Mouse (Mus musculus) CH12.LX (cell line): ENCODE data around the gene Zbtb5. TPM values are rescaled to one million over a fixed set of nuclear protein-coding genes. Genes with fewer than 3 reads are reported as not detected.
"Not testable (repeated sequence)": the region's sequence is repeated elsewhere in the genome, so short reads cannot be mapped to it uniquely, and the experiment has no call there.

ENCODE experiments used
- DNase-seq: peaks from one replicate; pipeline ENCODE4 v3.0.0-alpha.2; 2013; ENCODE audit errors: extremely low read depth
- H3K27ac ChIP-seq: 2 replicates; pipeline ENCODE4 v1.5.1; 2012; ENCODE audit warnings: low read depth, mild to moderate bottlenecking, control low read depth, moderate library complexity; ENCODE audit not compliant: insufficient read depth
- H3K27me3 ChIP-seq: replicated peaks from 2 replicates; pipeline ENCODE3; 2012; ENCODE audit warnings: inconsistent platforms
- H3K36me3 ChIP-seq, 2 experiments: replicated peaks in 1 of 2; 2 replicates each; pipeline versions ENCODE3 to v1.6.1; 2012; ENCODE audit warnings: inconsistent platforms in 1 of 2, low read length in 1 of 2, mild to moderate bottlenecking in 1 of 2, mixed read lengths in 1 of 2, moderate library complexity in 1 of 2; ENCODE audit not compliant: control insufficient read depth in 1 of 2, insufficient read depth in 1 of 2
- H3K4me1 ChIP-seq, 2 experiments: 2 replicates each; pipeline ENCODE4 v1.6.1; 2012; ENCODE audit warnings: inconsistent platforms in 1 of 2, moderate library complexity in 1 of 2; ENCODE audit not compliant: insufficient read depth in 2 of 2, control insufficient read depth in 1 of 2
- H3K4me2 ChIP-seq: 2 replicates; pipeline ENCODE4 v1.6.1; 2012; ENCODE audit warnings: low read depth, mild to moderate bottlenecking, control low read depth; ENCODE audit not compliant: poor library complexity, insufficient read depth, severe bottlenecking
- H3K4me3 ChIP-seq, 3 experiments: fragments of 150-350 bp in 1 of 3; sonication (generic) in 1 of 3; replicated peaks in 1 of 3; 2 replicates each; pipeline versions ENCODE3 to v1.5.1; 2011 to 2012; ENCODE audit warnings: low read depth in 2 of 3, low read length in 2 of 3, mild to moderate bottlenecking in 2 of 3, moderate library complexity in 2 of 3, control low read depth in 1 of 3, improper control_type of control experiment in 1 of 3, inconsistent platforms in 1 of 3, mixed read lengths in 1 of 3; ENCODE audit not compliant: poor library complexity in 1 of 3
- H3K79me2 ChIP-seq: replicated peaks from 2 replicates; pipeline ENCODE4 v1.6.1; 2012; ENCODE audit warnings: mild to moderate bottlenecking, moderate library complexity; ENCODE audit not compliant: control insufficient read depth, poor library complexity, insufficient read depth, severe bottlenecking; ENCODE audit errors: extremely low read depth
- H3K9ac ChIP-seq: 2 replicates; pipeline ENCODE4 v1.6.1; 2012; ENCODE audit warnings: low read depth, mild to moderate bottlenecking, control low read depth, moderate library complexity; ENCODE audit not compliant: insufficient read depth
- H3K9me3 ChIP-seq: replicated peaks from 2 replicates; pipeline ENCODE3; 2012; ENCODE audit warnings: low read length, inconsistent platforms, mixed read lengths
- CHD1 ChIP-seq: IDR thresholded peaks from 2 replicates; pipeline ENCODE4 v1.6.1; 2012; ENCODE audit warnings: low read depth, low read length, improper control_type of control experiment, inconsistent platforms
- CHD2 ChIP-seq: IDR thresholded peaks from 2 replicates; pipeline ENCODE4 v1.6.1; 2011; ENCODE audit warnings: low read length, improper control_type of control experiment
- EP300 ChIP-seq: IDR thresholded peaks from 2 replicates; pipeline ENCODE4 v1.6.1; 2011; ENCODE audit warnings: low read length, improper control_type of control experiment
- HCFC1 ChIP-seq: IDR thresholded peaks from 2 replicates; pipeline ENCODE4 v1.6.1; 2012; ENCODE audit warnings: low read depth, mild to moderate bottlenecking, inconsistent platforms, low read length, improper control_type of control experiment
- JUN ChIP-seq: IDR thresholded peaks from 2 replicates; pipeline ENCODE4 v1.6.1; 2011; ENCODE audit warnings: low read depth, mild to moderate bottlenecking, low read length, improper control_type of control experiment, moderate library complexity; ENCODE audit not compliant: insufficient read depth
- MAFK ChIP-seq: IDR thresholded peaks from 2 replicates; pipeline ENCODE4 v1.6.1; 2011; ENCODE audit warnings: low read length, improper control_type of control experiment; ENCODE audit not compliant: insufficient replicate concordance
- MAX ChIP-seq: IDR thresholded peaks from 2 replicates; pipeline ENCODE4 v1.6.1; 2011; ENCODE audit warnings: low read length, improper control_type of control experiment
- MAZ ChIP-seq: IDR thresholded peaks from 2 replicates; pipeline ENCODE4 v1.6.1; 2012; ENCODE audit warnings: low read depth, mild to moderate bottlenecking, inconsistent platforms, low read length, improper control_type of control experiment, moderate library complexity
- NRF1 ChIP-seq: IDR thresholded peaks from 2 replicates; pipeline ENCODE4 v1.6.1; 2014; ENCODE audit warnings: low read depth, mild to moderate bottlenecking, inconsistent platforms, low read length, improper control_type of control experiment, moderate library complexity
- POLR2A ChIP-seq: IDR thresholded peaks from 2 replicates; pipeline ENCODE4 v1.6.1; 2011; ENCODE audit warnings: low read depth, mild to moderate bottlenecking, improper control_type of control experiment, low read length
- RAD21 ChIP-seq: IDR thresholded peaks from 2 replicates; pipeline ENCODE4 v1.6.1; 2011; ENCODE audit warnings: low read depth, mild to moderate bottlenecking, low read length, improper control_type of control experiment, moderate library complexity
- SIN3A ChIP-seq: IDR thresholded peaks from 2 replicates; pipeline ENCODE4 v1.6.1; 2012; ENCODE audit warnings: low read length, improper control_type of control experiment, inconsistent platforms
- SMC3 ChIP-seq: IDR thresholded peaks from 2 replicates; pipeline ENCODE4 v1.6.1; 2011; ENCODE audit warnings: low read depth, low read length, improper control_type of control experiment
- TBP ChIP-seq: conservative IDR thresholded peaks from 2 replicates; pipeline ENCODE4 v1.6.1; 2011; ENCODE audit warnings: low read depth, low read length, improper control_type of control experiment
- TCF12 ChIP-seq: IDR thresholded peaks from 2 replicates; pipeline ENCODE4 v1.6.1; 2014; ENCODE audit warnings: low read depth, mild to moderate bottlenecking, inconsistent platforms, low read length, improper control_type of control experiment
- USF2 ChIP-seq: conservative IDR thresholded peaks from 2 replicates; pipeline ENCODE4 v1.6.1; 2011; ENCODE audit warnings: low read depth, low read length, improper control_type of control experiment
- ZC3H11A ChIP-seq: IDR thresholded peaks from 2 replicates; pipeline ENCODE4 v1.6.1; 2012; ENCODE audit warnings: low read depth, mild to moderate bottlenecking, inconsistent platforms, low read length, improper control_type of control experiment
- dilution Hi-C: fragments of 300-500 bp; cut with MboI; formaldehyde crosslinking; loops from 2 replicates; pipeline ENCODE4 v1.14.3; 2020; ENCODE audit warnings: low sequenced_read_pairs; ENCODE audit not compliant: extremely low pct_unique_long_range_greater_than_20kb, extremely low pct_ligation_motif_present
- in situ Hi-C: fragments of 300-500 bp; cut with MboI; formaldehyde crosslinking; loops from 3 replicates; pipeline ENCODE4 v1.14.3; 2019; ENCODE audit warnings: low sequenced_read_pairs, low pct_ligation_motif_present, low pct_unique_long_range_greater_than_20kb, mixed read lengths
- polyA plus RNA-seq: library from polyadenylated mRNA; unstranded; fragments of >175 nt; gene quantifications from 2 replicates; pipeline ENCODE4 v1.2.1, GENCODE M21; 2012; ENCODE audit warnings: low read depth; ENCODE audit not compliant: insufficient read length
- total RNA-seq, 2 experiments: library from RNA; depleted of rRNA; stranded (reverse); fragments of 300-350 nt in 1 of 2; fragments of >200 nt in 1 of 2; gene quantifications; 2 replicates each; pipeline ENCODE4 v1.2.3; 2012 to 2014

Gene Zbtb5
- total and polyA plus RNA-seq, 3 experiments, result 8.2 to 10.4 (median 10.0) TPM

DNA sequence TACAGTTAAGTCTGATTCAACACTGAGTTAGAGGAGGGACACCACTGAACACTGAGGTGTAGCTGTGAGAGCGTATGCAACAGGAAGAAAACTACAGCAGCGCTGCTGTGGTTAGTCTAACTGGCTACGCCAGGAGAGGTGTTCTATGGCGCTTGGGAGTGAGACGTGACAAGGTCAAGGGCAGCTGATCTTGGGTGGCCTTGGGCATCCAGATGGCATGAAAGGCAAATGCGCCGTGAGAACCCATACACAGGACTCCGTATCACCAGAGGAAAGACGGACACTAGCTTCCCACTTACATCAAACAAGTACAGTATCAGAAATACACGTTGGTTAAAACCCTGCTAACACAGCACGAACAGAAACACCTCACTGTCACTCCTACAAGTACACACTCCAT lies 19.9 kb downstream of the Zbtb5 start:
- H3K79me2 ChIP-seq, dilution Hi-C loops, DNase-seq, H3K9me3 ChIP-seq, in situ Hi-C loops, H3K27ac ChIP-seq, H3K9ac ChIP-seq, H3K4me3 ChIP-seq, H3K4me2 ChIP-seq, H3K27me3 ChIP-seq: not testable (repeated sequence)
- peaks cover 0 to 20% of the 10 kb centered on the region in 2 experiments; a peak in 1 of 4 replicates for H3K4me1 ChIP-seq
- H3K36me3 ChIP-seq, result peaks cover 55 to 73% of the 10 kb centered on the region in 2 experiments

GRCm38 (mm10) chr4:44990560-44990959 lies 21.7 kb downstream of the Zbtb5 start:
- no peaks in the 10 kb centered on the region for H3K9me3 ChIP-seq
- H3K36me3 ChIP-seq, result peaks cover 61 to 82% of the 10 kb centered on the region in 2 experiments
- peaks cover 0 to 26% of the 10 kb centered on the region in 2 experiments; a peak in 2 of 4 replicates for H3K4me1 ChIP-seq
- H3K9ac ChIP-seq, result no peak overlapping the region
- no peak for TF ChIP-seq NRF1
- TF ChIP-seq POLR2A, result no peak
- TF ChIP-seq CHD2, result no peak
- TF ChIP-seq TCF12, result no peak
- no peak for TF ChIP-seq JUN
- TF ChIP-seq RAD21, result no peak
- TF ChIP-seq EP300, result no peak
- peak; percentile 71 for TF ChIP-seq MAFK
- H3K79me2 ChIP-seq, result no peaks in the 10 kb centered on the region
- H3K4me3 ChIP-seq, result no peak overlapping the region
- H3K4me2 ChIP-seq, result no peak overlapping the region
- H3K27me3 ChIP-seq, result no peaks in the 10 kb centered on the region
- DNase-seq, result no peak
- in situ Hi-C loops, result no loop called here
- no peak overlapping the region for H3K27ac ChIP-seq
- dilution Hi-C loops, result no loop called here

GRCm38 (mm10) chr4:44983131-44983740 lies 29.0 kb downstream of the Zbtb5 start:
- Histone ChIP-seq H3K4me3 (peak overlapping the region in 2 of 3 experiments; percentile 3 to 84), H3K9ac (no peak overlapping the region), H3K79me2 (no peaks in the 10 kb centered on the region)
- DNase-seq, result no peak
- in situ Hi-C loops, result no loop called here
- dilution Hi-C loops, result no loop called here
- TF ChIP-seq SIN3A (no peak), MAZ (no peak), USF2 (no peak), HCFC1 (no peak), TBP (no peak), CHD1 (no peak), JUN (no peak), ZC3H11A (no peak), SMC3 (no peak), MAX (no peak)
- TF ChIP-seq, all 38 proteins: peak for 0
- H3K9me3 ChIP-seq, result no peaks in the 10 kb centered on the region
- no peak overlapping the region for H3K4me2 ChIP-seq
- peaks cover 19 to 54% of the 10 kb centered on the region in 2 experiments for H3K36me3 ChIP-seq
- no peaks in the 10 kb centered on the region for H3K27me3 ChIP-seq
- peaks cover 17 to 73% of the 10 kb centered on the region in 2 experiments for H3K4me1 ChIP-seq
- no peak overlapping the region for H3K27ac ChIP-seq
